Mouse (Mus musculus) heart, embryonic 11.5 days (tissue): ENCODE data around the gene Ccdc27. TPM values are rescaled to one million over a fixed set of nuclear protein-coding genes. Genes with fewer than 3 reads are reported as not detected.

Experiments used
- ATAC-seq: fragments of 200-750 bp; cut with Nextera tagmentation; replicated peaks from 2 replicates; pipeline ENCODE4 v1.8.0; 2017; ENCODE audit warnings: moderate library complexity; ENCODE audit not compliant: insufficient number of reproducible peaks, low FRiP score, low TSS enrichment
- H3K27ac ChIP-seq: fragments of 300-500 bp; sonication (generic); 2 replicates; pipeline ENCODE4 v1.5.1; 2014; ENCODE audit warnings: mild to moderate bottlenecking, low read depth, low read length
- H3K27me3 ChIP-seq: fragments of 300-500 bp; sonication (generic); 2 replicates; pipeline ENCODE4 v1.6.1; 2014; ENCODE audit warnings: mild to moderate bottlenecking, low read length, mixed read lengths; ENCODE audit not compliant: control insufficient read depth, insufficient read depth
- H3K36me3 ChIP-seq: fragments of 300-500 bp; sonication (generic); 2 replicates; pipeline ENCODE4 v1.6.1; 2014; ENCODE audit warnings: mild to moderate bottlenecking, low read length, moderate library complexity, mixed read lengths; ENCODE audit not compliant: control insufficient read depth, insufficient read depth
- H3K4me1 ChIP-seq: fragments of 300-500 bp; sonication (generic); 2 replicates; pipeline ENCODE4 v1.6.1; 2014; ENCODE audit warnings: low read length; ENCODE audit not compliant: control insufficient read depth, insufficient read depth
- H3K4me2 ChIP-seq: fragments of 300-500 bp; sonication (generic); 2 replicates; pipeline ENCODE4 v1.6.1; 2014; ENCODE audit warnings: mild to moderate bottlenecking, moderate library complexity
- H3K4me3 ChIP-seq: fragments of 300-500 bp; sonication (generic); 2 replicates; pipeline ENCODE4 v1.5.1; 2014; ENCODE audit warnings: low read depth, low read length
- H3K9ac ChIP-seq: fragments of 300-500 bp; sonication (generic); 2 replicates; pipeline ENCODE4 v1.6.1; 2014; ENCODE audit warnings: mild to moderate bottlenecking, low read depth, low read length, moderate library complexity
- H3K9me3 ChIP-seq: fragments of 300-500 bp; sonication (generic); replicated peaks from 2 replicates; pipeline ENCODE4 v1.6.1; 2016; ENCODE audit warnings: low read length; ENCODE audit not compliant: control insufficient read depth
- WGBS: fragments of 180-500 bp; shearing (Covaris S2); extraction: QIAGEN DNeasy Blood & Tissue Kit; methylation state at CpG from one replicate; pipeline ENCODE4 v1.1.7; 2014; ENCODE audit not compliant: insufficient replicate concordance; 5-methylcytosine and 5-hydroxymethylcytosine counted together
- polyA plus RNA-seq: library from polyadenylated mRNA; unstranded; fragments of >200 nt; fragmentation: Nextera tagmentation; extraction: Ambion mirVana; gene quantifications from 2 replicates; pipeline ENCODE4 v1.2.1, GENCODE M21; 2014

The Ccdc27 gene
- polyA plus RNA-seq, 1 experiment from 2014 or later: not detected

DNA sequence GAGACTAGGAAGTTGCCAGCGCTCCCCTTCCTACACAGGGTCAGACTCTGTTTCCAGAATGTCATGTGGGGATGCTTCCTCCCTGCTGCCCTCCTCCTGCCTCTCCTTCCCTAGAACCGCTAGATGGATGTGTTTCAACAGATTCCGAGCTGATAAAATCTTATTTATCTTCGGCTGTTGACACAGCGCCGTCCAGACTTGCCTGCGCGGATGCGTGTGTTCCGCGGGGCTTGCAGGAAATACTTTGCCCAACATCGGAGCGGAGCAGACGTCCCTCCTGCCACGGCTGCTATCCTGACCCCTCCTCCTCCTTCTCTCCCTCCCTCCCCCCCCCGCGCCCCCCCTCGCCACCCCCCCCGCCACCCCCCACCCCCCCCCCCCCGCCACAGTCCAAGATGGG lies 29.0 kb upstream of the Ccdc27 start:
- Histone ChIP-seq H3K4me1 (no peaks in the 10 kb centered on the region), H3K4me2 (no peak overlapping the region), H3K9ac (no peak overlapping the region), H3K9me3 (no peaks in the 10 kb centered on the region), H3K27me3 (peaks cover 52% of the 10 kb centered on the region), H3K36me3 (no peaks in the 10 kb centered on the region), H3K4me3 (no peak overlapping the region), H3K27ac (no peak overlapping the region)
- 3% methylated on average over 15 of the region's 20 CpGs for WGBS
- no peak for ATAC-seq

DNA sequence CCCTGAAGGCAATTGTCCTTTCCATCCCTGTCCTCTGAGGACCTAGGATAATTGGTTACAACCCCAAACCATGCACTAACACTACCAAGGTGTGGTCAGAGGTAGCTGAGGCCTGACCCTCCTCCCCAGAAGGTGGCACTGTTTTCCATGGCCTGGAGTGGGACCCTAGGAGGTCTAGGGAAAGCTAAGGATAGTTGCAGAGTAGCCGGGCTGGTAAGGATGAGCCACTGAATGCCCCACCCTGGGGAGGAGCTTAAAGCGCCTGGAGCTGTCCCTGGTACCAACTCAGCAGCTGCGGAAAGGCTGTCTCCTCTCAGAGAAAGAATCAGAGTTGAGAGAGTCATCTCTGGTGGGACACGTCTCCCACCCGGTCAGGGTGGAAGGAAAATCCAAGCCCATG lies 28.4 kb upstream of the Ccdc27 start:
- no peaks in the 10 kb centered on the region for H3K36me3 ChIP-seq
- no peak for ATAC-seq
- H3K27me3 ChIP-seq: peaks cover 49% of the 10 kb centered on the region
- no peak overlapping the region for H3K27ac ChIP-seq
- H3K4me2 ChIP-seq: no peak overlapping the region
- no peak overlapping the region for H3K9ac ChIP-seq
- 0% methylated on average over 5 of the region's 5 CpGs for WGBS
- H3K4me1 ChIP-seq: no peaks in the 10 kb centered on the region
- H3K9me3 ChIP-seq: no peaks in the 10 kb centered on the region
- no peak overlapping the region for H3K4me3 ChIP-seq

DNA sequence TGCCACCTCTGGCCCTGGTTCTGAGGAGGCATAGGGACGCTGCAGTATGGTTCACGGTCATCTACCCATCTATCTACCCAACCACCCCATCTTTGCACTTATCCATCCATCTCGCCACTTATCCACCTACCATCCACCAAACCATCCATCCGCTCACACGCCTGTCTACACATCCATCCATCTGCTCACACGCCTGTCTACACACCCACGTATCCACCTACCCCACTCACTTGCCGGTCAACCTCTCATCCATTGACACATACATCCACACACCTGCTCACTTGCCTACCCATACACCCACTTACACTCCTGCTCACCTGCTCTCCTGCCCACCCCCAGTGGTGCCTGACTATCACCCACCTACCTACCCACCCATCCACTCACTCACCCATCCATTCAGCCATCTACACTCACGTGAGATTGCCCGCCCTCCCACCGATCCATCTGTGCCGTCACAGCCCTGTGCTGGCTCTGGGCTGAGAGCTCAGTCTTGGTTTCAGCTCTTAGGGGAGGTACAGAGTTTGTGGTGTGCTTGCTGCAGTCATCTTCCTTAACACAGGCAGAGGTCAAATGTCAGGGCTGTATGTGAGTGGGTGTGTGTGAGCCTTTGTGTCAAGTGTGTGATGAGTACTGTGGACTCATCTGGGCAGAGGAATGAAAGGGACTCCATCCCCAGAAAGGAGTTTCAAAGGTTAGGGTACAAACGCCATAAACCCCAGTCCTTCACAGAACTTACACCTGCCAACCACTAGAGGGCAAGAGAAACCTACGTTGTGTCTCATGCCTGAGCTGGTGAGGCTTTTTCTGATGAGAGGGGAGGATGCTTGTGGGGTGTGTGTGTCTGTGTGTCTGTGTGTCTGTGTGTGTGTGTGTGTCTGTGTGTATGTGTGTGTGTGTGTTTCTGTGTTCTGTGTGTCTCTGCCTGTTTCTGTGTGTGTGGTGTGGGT lies 22.6 kb upstream of the Ccdc27 start:
- Histone ChIP-seq H3K4me2 (no peak overlapping the region), H3K27ac (no peak overlapping the region), H3K4me3 (no peak overlapping the region), H3K36me3 (no peaks in the 10 kb centered on the region), H3K27me3 (peaks cover 23% of the 10 kb centered on the region), H3K4me1 (no peaks in the 10 kb centered on the region), H3K9ac (no peak overlapping the region), H3K9me3 (no peaks in the 10 kb centered on the region)
- no peak; the same call in 1 of the 2 replicates for ATAC-seq
- 55% methylated on average over 14 of the region's 14 CpGs for WGBS

DNA sequence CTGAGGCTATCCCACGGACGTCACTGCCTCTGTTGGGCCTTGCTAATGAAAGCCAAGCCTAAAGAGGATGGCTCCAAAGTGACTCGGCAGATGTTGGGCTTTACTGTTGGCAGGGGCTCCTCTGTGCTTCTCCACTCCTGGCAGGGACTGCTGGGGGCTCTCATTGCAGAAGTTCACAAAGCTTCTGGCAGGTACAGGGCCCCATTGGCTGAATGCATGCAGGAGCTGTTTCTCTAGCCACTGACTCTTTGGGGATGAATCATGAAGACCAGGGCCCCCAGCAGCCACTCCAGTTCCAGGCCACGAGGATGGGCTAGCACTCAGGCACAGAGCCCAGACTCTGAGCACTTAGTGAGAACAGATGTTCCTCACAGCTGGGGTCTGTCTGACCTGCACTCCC lies 15.2 kb upstream of the Ccdc27 start:
- no peak overlapping the region for H3K27ac ChIP-seq
- H3K4me2 ChIP-seq: no peak overlapping the region
- H3K9ac ChIP-seq: no peak overlapping the region
- H3K4me1 ChIP-seq: no peaks in the 10 kb centered on the region
- WGBS: 51% methylated on average over 4 of the region's 4 CpGs
- no peak for ATAC-seq
- H3K27me3 ChIP-seq: peaks cover 15% of the 10 kb centered on the region
- no peaks in the 10 kb centered on the region for H3K9me3 ChIP-seq
- H3K36me3 ChIP-seq: no peaks in the 10 kb centered on the region
- no peak overlapping the region for H3K4me3 ChIP-seq

DNA sequence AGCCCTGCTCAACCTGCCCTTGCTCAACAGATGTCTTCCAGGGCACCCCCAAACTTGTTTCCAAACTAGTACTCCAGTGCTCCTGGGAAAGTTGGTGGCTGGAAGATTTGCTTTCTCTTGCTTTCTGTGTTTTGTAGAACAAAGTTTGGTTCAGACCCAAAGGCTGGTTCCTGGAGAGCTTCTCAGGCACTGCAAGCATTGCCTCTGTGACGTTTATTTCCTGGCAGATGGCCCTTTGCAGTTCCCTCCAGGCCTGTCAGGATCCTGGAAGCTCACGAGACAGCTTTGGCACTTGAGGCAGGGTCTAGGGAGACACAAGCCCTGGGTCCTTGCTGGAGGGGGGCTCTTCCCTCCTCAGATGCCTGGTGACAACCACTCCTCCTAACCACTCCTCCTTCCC lies 14.2 kb upstream of the Ccdc27 start:
- no peaks in the 10 kb centered on the region for H3K9me3 ChIP-seq
- no peak overlapping the region for H3K4me3 ChIP-seq
- no peak overlapping the region for H3K9ac ChIP-seq
- no peak overlapping the region for H3K4me2 ChIP-seq
- WGBS: 37% methylated on average over 2 of the region's 2 CpGs
- no peaks in the 10 kb centered on the region for H3K4me1 ChIP-seq
- H3K27me3 ChIP-seq: peaks cover 11% of the 10 kb centered on the region
- no peak overlapping the region for H3K27ac ChIP-seq
- no peaks in the 10 kb centered on the region for H3K36me3 ChIP-seq
- ATAC-seq: no peak

DNA sequence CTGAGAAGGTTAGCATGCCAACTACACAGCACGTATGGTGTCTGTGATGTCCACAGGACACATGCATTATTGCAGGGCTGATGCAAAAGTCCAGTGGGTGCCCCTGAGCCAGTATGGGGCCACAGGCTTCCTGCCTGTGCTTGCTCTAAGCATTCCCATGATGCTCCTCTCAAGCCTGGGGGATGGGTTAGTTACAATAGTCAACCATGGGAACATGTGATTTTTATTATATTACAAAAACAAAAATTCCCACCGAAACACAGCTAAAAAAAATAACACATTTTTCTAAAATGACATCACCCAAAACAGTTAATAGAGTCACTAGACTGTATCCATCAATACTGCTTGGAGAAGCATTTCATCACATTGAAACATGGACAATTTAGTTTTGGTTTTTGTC lies 13.6 kb upstream of the Ccdc27 start:
- no peak overlapping the region for H3K9ac ChIP-seq
- no peak overlapping the region for H3K4me3 ChIP-seq
- WGBS: 68% methylated on average over 2 of the region's 2 CpGs
- H3K4me1 ChIP-seq: no peaks in the 10 kb centered on the region
- ATAC-seq: no peak
- no peaks in the 10 kb centered on the region for H3K9me3 ChIP-seq
- peaks cover 10% of the 10 kb centered on the region for H3K27me3 ChIP-seq
- no peaks in the 10 kb centered on the region for H3K36me3 ChIP-seq
- no peak overlapping the region for H3K4me2 ChIP-seq
- H3K27ac ChIP-seq: no peak overlapping the region

DNA sequence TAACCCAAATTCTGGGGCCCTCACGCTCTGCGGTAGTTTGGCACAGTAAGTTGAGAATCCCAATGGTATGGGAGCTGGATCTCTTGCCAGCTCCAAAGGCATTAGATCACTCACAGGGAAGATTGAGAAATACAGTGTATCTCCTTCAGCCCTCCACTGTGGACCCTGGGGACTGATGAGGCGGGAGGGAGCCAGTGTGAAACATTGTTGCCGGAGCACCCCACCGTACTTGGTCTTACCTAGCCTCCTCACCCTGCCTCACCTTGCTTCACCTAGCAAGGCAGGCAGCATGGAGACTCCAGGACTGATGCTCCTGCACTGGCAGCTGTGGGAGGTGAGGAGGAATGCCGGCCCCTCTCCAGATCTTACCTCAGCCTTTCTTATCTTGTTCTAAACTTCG lies 13.0 kb upstream of the Ccdc27 start:
- H3K9ac ChIP-seq: no peak overlapping the region
- WGBS: 72% methylated on average over 7 of the region's 7 CpGs
- no peak overlapping the region for H3K4me2 ChIP-seq
- no peak for ATAC-seq
- H3K36me3 ChIP-seq: no peaks in the 10 kb centered on the region
- no peaks in the 10 kb centered on the region for H3K4me1 ChIP-seq
- peaks cover 10% of the 10 kb centered on the region for H3K27me3 ChIP-seq
- H3K4me3 ChIP-seq: no peak overlapping the region
- no peak overlapping the region for H3K27ac ChIP-seq
- no peaks in the 10 kb centered on the region for H3K9me3 ChIP-seq

DNA sequence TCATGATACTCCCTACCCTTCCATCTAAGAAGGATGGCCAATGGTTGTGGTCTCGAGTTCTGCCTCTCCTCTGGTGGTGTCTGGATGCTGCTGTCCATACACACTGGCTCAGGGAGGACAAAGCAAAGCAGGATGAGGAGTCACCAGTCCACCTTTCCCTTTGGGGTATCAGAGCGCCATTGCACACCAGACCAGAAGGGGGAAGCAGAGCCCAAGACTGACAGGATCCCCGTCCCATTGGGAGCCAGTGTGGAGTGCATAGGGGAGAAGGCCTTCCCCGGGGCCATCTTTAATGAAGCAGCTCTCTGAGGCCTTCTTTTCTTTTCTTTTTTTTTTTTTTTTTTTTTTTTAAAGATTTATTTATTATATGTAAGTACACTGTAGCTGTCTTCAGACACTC lies 10.6 kb upstream of the Ccdc27 start:
- no peaks in the 10 kb centered on the region for H3K4me1 ChIP-seq
- no peak for ATAC-seq
- H3K9ac ChIP-seq: no peak overlapping the region
- no peak overlapping the region for H3K4me3 ChIP-seq
- H3K27ac ChIP-seq: no peak overlapping the region
- no peak overlapping the region for H3K4me2 ChIP-seq
- no peaks in the 10 kb centered on the region for H3K36me3 ChIP-seq
- no peaks in the 10 kb centered on the region for H3K9me3 ChIP-seq
- 50% methylated on average over 4 of the region's 4 CpGs for WGBS
- H3K27me3 ChIP-seq: peaks cover 5% of the 10 kb centered on the region

DNA sequence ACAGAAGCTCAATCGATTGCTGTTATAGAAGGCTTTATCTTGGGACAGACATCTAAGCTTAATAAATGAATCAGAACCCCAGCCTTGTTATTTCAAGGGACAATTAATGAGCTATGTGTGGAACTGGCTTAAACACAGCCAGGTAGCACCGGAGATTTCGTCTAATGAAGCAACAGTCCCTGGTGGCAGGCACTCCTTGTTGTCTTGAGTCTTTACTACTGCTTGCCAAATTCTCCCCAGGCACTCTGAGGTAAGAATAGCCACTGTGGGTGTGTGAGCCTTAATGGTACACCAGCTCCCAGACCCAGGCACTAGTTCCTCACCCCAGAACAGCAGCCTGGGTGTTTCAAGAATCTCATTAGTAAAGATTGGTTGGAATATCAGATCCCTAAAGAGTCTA lies 8.9 kb upstream of the Ccdc27 start:
- H3K4me3 ChIP-seq: no peak overlapping the region
- no peaks in the 10 kb centered on the region for H3K9me3 ChIP-seq
- no peaks in the 10 kb centered on the region for H3K27me3 ChIP-seq
- no peak overlapping the region for H3K27ac ChIP-seq
- no peak overlapping the region for H3K9ac ChIP-seq
- no peak for ATAC-seq
- no peaks in the 10 kb centered on the region for H3K4me1 ChIP-seq
- WGBS: 82% methylated on average over 3 of the region's 3 CpGs
- H3K36me3 ChIP-seq: no peaks in the 10 kb centered on the region
- H3K4me2 ChIP-seq: no peak overlapping the region
